Mouse (Mus musculus): ENCODE data around the gene Cdkn2c. TPM values are rescaled to one million over a fixed set of nuclear protein-coding genes. Genes with fewer than 3 reads are reported as not detected.

The Cdkn2c gene
- total RNA-seq (2023) = 10 to 100 TPM; 44.7 to 48.3 TPM

DNA sequence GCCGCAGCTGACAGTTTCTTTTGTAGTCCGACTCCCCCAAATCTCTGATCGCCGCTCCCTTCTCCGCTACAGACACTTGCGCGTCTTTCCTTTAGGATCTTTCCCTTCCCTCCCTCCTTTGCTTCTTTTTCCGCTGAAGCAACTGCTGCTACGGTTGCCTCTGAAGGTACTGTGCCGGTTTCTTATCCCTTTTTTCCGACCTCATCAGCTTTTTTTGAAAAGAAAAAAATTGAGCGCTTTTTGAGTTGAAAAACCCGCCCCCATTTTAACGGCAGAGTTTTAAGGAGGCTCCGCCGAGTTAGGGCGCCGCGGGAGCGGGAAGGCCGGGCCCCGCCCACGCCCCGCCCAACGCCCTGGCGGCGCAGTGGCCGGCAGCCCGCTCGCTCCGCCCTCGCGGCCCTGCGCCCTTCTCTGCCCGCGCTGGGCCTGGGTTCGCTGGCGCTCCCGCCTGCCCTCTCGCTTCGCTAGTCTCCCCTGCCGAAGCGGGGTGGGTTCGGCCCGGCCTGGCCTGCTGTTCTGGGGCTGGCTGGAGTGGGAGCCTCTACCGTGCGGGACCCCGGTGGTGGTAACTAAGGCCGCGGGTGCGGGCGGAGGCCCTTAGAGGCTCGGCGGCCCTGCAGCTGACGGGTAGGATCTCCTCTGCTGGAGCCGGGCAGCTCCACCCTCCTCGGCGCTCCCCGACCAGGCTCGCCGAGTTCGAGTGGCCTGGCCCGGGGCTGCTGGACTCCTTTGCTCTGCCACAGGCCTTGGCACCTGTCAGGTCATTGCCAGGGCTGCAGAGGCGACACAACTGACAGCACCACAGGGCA, at the start of gene Cdkn2c:
Cdkn2c (minus strand) TSS at position 729 of the 809 bp plus-strand sequence.

GRCm38 (mm10) chr4:109676218-109677215, 9.5 kb upstream of the Cdkn2c start, which contains the start of gene Faf1:
Gene Faf1 (plus strand): TSS chr4:109676588.

Other genes with a start within 250 kb of the Cdkn2c start
- 10 to 100 TPM; 40.3 to 51.5 TPM for gene Rnf11, start 182.5 kb downstream of the Cdkn2c start, total RNA-seq (2023)
- gene 4930522H14Rik, start 135.9 kb downstream of the Cdkn2c start, total RNA-seq (2023) = not detected
- gene Faf1, start 9.4 kb upstream of the Cdkn2c start, total RNA-seq (2023) = 10 to 100 TPM; 22.6 to 24.5 TPM